Mouse (Mus musculus): ENCODE results near the gene Gm5148.

The Gm5148 gene

DNA sequence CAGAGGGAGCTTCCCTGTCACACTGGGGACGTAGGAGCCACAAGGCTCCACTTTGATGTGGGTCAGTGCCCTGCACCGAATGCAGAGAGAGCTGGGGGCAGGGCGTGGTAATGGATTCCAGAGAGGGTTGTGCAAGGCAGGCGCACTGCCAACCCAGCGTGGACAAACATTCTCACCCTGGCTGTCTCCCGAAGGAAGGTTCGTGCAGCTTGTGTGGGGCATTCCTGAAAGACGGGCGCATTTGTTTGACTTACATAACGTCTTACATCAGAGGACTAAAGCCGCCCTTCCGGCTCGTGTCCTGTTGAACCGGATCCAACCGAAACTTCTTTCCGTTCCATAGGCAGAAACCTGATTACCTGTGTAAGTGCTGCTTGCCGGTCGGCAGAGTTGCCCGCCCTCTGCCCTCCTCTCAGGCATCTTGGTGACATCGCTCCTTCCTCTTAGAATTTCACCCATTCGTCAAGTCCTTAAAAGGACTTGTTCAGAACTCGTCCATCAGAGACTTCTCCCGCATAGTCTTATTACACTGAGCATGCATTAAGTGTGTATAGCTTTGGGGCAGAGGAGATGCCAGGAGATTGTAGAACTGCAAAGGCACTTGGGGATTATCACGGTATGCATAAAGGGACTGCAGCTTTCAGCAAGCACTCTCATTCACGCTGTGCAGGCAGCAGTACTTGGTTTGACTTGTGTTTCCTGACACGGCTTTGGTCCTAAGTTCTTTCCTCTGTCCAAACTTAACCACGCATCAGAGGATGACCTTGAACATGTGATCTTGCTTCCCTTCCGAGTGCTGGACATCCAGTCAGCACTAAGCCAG, 36.9 kb downstream of the Gm5148 start:
- DNase-seq = peak; percentile 74

DNA sequence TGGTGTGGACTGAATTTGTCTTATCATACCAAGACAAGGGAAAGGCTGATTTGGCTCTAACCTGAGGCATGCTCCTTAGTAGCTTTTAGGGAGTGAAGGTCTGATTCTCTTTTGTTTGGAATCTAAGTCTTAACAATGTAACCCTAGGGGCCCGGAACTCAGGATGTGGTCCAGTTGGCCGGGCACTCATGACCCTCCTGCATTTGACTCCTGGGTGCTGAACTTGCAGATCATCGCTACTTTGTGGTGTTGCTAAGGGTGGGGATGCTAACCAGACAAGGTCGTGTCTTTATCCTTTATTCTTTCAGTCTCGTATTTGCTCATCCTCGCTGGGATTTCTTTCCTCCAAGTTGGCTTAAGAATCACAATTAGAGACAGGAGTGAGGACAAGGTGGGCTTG, 37.5 kb downstream of the Gm5148 start:
- DNase-seq = no peak

DNA sequence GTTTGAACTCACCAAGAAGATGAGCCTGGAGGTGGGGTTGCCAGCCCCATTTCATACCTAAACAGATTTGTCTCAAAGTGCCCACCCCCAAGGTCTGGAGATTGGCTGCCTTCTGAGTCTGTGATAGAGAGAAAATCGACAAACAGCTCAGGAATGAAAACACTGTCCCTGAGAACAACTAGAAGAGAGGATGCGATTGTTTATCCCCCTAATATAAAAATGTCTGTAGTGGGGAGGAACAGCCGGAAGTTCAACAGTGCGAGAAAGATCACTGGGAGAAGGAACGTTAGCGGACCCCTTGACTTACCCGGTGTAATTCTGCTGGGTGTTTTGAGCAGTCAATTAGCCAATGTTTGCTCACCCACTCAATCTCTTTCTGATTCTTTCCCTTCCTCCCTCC, 38.1 kb downstream of the Gm5148 start:
- DNase-seq = peak; percentile 43

DNA sequence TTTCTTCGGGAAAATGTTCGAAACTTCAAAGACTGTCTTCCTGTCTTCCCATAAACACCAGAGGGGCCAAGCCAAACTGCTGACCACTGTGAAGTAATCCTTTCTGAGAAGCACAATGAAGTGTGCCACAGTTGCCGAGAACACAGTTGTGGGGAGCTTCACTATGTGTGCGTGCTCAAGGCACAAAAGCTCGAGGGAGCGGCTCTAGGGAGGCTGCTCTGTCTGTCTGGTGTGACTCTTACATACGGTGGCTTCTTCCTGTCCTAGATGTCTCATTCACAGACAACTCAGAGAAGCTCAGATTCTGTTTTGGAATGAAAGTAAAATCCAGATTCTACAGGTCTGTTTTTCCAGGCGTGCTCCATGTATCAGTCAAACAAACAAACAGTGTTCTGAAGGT, 48.0 kb downstream of the Gm5148 start:
- DNase-seq = no peak

DNA sequence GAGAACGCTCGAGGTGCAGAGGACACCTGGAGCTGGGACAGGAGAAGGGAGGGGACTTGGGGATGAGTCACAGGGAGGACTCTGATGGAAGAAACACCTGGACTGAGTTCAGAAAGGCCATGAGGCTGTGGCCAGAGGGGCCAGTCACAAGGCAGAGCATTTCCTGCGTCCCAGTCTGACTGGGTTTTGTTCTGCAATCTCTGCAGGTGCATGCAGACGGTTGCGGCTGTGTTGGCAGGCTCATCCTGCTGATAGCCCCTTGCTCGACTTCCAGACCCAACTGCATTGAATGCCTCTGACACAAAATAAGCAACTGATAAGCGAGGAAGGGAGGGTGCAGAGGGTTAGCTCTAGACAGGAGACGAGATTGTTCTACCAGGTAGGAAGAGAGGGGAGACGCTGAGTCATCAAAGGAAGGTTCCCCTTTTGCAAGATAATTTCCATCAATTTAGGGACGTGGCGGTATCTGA, 49.2 kb downstream of the Gm5148 start:
- DNase-seq = no peak

DNA sequence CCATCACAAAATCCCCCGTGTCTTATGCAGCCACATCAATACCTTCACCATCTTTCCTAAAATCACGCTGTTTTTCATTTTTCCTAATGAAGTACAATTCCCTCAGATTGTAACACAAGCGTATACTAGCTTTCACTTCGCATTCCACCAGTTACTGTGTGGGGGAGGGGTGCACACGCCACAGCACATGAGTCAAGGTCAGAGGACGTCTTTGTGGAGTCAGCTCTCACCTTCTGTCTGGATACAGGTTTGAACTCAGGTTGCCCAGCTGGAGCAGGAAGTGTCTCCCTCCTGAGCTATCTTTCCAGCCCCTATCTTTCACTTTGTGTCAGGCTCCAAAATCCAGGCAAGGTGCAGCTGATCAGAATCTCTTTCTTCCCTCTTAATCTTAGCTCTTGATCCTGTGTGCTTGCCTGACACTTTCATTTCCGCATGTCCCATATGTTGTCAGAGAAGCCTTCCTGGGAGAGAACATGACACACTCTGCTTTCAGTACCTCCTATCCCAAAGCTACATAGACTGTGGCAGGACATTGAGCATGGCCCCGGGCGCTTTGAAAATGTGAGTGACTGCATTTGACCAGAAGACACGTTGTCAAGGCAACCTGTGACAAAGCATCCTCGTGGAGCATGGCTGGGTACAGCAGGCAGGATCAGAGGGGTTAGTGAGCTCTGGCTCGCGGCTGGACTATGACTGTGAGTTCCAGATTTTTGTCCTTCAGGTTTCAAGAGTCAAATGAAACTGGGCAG, 50.6 kb downstream of the Gm5148 start:
- no peak for DNase-seq

DNA sequence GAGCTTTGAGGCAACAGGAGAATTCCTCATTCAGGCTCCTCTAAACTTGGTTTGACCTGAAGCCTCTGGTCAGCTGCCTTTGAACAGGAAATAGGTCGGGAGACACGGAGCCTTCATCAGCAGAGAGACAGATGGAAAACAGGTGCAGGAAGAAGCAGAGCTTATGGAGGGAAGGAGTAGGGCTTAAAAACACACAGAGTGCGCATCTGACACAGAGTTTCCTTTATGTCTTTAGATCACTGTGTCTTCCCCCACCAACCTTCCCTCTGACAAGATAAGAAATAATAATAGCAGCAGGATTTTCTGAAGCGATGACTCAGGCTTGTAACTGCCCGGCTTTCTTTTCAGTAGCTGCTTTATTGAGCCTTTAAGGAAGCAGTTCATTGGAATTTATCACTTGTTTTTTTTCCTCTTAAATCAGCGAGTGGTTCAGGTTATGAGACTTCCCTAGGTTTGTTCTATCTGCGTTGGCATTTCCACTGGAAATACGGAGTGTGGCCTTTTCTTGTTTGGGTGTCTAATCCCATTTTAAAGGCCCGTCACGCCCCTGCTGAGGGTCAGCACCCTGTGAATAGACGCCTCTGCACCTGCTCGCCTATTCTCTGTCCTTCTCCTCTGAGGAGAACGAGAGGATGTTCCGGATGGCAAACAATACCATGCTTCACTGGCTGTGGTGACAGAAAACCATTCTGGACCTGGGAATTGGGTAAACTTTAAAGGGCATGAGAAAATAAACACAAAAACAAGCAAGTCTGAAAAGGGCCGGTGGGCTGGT, 51.8 kb downstream of the Gm5148 start:
- DNase-seq = no peak

DNA sequence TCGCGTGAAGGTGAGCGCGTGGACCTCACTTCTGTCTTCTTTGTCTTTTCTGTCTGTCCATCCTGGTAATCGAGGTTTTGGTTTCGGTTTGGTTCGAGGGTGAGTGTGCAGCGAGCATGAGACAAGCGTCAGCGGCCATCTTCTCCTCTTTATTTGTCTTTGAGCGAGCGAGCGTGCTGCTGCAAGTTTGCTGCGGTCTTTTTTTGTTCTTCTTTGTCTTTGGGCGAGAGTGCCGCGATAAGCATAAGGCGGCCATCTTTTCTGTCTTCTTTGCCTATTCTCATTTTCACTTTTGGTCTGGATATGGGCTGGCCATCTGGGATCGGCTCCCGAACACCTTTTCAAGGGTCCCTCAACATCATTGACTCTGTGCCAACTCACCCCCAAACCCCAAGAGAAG, 55.2 kb downstream of the Gm5148 start:
- no peak for DNase-seq

DNA sequence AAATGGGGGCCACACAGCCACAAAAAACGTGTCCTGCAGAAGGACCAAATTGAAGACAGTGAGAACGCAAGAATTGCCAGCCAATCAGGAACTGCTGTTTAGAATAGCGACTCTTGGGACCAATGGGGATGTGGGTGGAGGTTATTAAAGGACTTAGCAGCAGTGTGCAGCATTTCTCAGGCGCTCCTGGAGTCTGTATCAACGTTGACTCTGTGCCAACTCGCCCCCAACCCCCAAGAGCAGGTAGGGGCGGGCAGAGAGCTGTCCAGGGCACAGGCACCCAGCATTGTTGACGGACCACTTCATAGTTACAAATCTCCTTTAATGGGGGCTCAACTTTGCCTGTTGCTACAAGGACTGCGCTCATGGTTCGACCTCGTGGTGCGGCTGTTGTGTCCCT, 55.6 kb downstream of the Gm5148 start:
- no peak for DNase-seq

DNA sequence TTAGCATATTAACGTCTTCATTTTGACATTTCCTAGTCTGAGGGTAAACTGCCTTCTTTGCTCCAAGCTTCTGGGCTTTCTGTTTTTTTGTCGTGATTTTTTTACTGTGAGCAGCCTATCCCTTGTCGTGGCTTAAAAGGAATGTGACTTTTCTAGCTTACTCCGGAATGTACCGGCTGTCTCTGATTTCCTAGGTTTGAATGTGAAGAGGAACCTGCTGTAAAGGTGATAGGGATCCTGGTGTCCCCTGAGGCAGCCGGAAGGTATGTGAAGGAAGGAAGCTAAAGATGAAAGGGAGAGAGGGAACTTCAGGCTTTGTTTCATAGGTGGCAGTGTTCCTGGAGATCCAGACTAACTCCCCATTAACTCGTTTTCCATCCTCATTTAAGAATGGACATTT, 56.6 kb downstream of the Gm5148 start:
- DNase-seq = no peak

DNA sequence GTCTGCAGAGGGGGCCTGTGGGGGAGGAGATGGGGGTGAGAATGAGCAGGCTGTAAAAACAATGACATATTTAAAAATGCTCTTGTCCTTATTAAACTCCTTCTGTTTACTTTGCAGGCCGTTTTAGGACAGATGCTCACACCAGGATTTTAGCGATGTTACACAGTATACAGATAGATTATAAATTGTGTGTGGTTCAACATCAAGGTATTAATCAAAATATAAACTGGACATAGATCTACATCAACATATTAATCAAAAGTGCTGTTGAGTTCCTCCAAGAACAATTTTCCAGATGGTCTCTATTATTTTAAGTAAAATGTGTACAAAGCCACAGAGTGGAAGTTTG, 57.2 kb downstream of the Gm5148 start:
- no peak for DNase-seq

DNA sequence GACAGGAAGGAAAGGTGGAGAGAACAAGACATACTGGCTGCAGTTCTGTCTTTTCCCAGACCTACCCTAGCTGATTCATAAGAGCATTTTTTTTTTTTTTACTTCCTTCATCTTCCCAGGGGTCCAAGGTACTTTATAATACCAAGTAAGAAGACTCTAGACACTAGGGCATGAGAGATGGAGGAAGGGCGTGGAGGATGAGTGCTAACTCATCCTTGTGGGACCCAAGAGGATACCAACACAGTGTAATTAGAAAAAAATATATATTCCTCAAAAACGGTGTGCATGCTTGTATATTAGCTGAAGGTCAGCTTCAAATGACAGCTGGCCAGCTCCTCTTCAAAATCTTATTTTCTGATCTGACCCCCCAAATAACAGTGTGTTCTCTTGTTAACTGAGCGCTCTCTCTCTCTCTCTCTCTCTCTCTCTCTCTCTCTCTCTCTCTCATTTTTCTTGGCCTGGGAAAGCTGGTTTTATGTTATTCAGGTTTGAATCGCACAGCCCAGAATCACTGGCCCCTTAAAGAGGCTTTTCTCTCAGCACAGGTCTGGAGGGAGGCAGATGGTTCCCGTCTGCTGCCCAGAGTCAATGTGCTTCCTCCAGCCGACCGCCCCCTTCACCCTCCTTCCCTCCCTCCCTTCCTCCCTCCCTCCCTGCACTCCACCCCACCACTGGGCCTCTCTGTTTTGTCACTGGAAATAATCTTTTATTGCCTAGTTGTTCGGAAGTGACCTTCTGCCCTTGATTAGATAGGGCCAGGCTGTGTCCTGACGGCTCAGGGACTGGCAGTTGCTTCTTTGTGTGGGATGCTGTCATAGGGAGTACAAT, 57.8 kb downstream of the Gm5148 start:
- peak; percentile 75 for DNase-seq
